Mouse (Mus musculus): ENCODE results near the gene Lpp.

- TF ChIP-seq POLR2A (IDR thresholded peaks at IDR 0.05; ENCODE audit: borderline replicate concordance, low read depth, low read length) (no peak), CTCF (IDR thresholded peaks at IDR 0.05; ENCODE audit: low read depth, low read length) (no peak)
These were observed 7.5 kb downstream of the Lpp start for GRCm38 (mm10) chr16:24400776-24401175.

All from bone marrow macrophage, adult 2 months (primary cell).